Mouse (Mus musculus) heart, embryonic 11.5 days (tissue): ENCODE data around the gene Rras2. TPM values are rescaled to one million over a fixed set of nuclear protein-coding genes. Genes with fewer than 3 reads are reported as not detected.

Source experiments
- ATAC-seq: fragments of 200-750 bp; cut with Nextera tagmentation; replicated peaks from 2 replicates; pipeline ENCODE4 v1.8.0; 2017; ENCODE audit warnings: moderate library complexity; ENCODE audit not compliant: insufficient number of reproducible peaks, low FRiP score, low TSS enrichment
- H3K27ac ChIP-seq: fragments of 300-500 bp; sonication (generic); 2 replicates; pipeline ENCODE4 v1.5.1; 2014; ENCODE audit warnings: mild to moderate bottlenecking, low read depth, low read length
- H3K27me3 ChIP-seq: fragments of 300-500 bp; sonication (generic); 2 replicates; pipeline ENCODE4 v1.6.1; 2014; ENCODE audit warnings: mild to moderate bottlenecking, low read length, mixed read lengths; ENCODE audit not compliant: control insufficient read depth, insufficient read depth
- H3K36me3 ChIP-seq: fragments of 300-500 bp; sonication (generic); 2 replicates; pipeline ENCODE4 v1.6.1; 2014; ENCODE audit warnings: mild to moderate bottlenecking, low read length, moderate library complexity, mixed read lengths; ENCODE audit not compliant: control insufficient read depth, insufficient read depth
- H3K4me1 ChIP-seq: fragments of 300-500 bp; sonication (generic); 2 replicates; pipeline ENCODE4 v1.6.1; 2014; ENCODE audit warnings: low read length; ENCODE audit not compliant: control insufficient read depth, insufficient read depth
- H3K4me2 ChIP-seq: fragments of 300-500 bp; sonication (generic); 2 replicates; pipeline ENCODE4 v1.6.1; 2014; ENCODE audit warnings: mild to moderate bottlenecking, moderate library complexity
- H3K4me3 ChIP-seq: fragments of 300-500 bp; sonication (generic); 2 replicates; pipeline ENCODE4 v1.5.1; 2014; ENCODE audit warnings: low read depth, low read length
- H3K9ac ChIP-seq: fragments of 300-500 bp; sonication (generic); 2 replicates; pipeline ENCODE4 v1.6.1; 2014; ENCODE audit warnings: mild to moderate bottlenecking, low read depth, low read length, moderate library complexity
- H3K9me3 ChIP-seq: fragments of 300-500 bp; sonication (generic); replicated peaks from 2 replicates; pipeline ENCODE4 v1.6.1; 2016; ENCODE audit warnings: low read length; ENCODE audit not compliant: control insufficient read depth
- WGBS: fragments of 180-500 bp; shearing (Covaris S2); extraction: QIAGEN DNeasy Blood & Tissue Kit; methylation state at CpG from one replicate; pipeline ENCODE4 v1.1.7; 2014; ENCODE audit not compliant: insufficient replicate concordance; 5-methylcytosine and 5-hydroxymethylcytosine counted together
- polyA plus RNA-seq: library from polyadenylated mRNA; unstranded; fragments of >200 nt; fragmentation: Nextera tagmentation; extraction: Ambion mirVana; gene quantifications from 2 replicates; pipeline ENCODE4 v1.2.1, GENCODE M21; 2014

The Rras2 gene
- polyA plus RNA-seq, 1 experiment from 2014 or later, result 53.9 TPM

GRCm38 (mm10) chr7:114065407-114066185 lies 52.0 kb downstream of the Rras2 start:
- H3K4me2 ChIP-seq, result no peak overlapping the region; the same call in 1 of the 2 replicates
- no peaks in the 10 kb centered on the region for H3K27me3 ChIP-seq
- H3K4me1 ChIP-seq, result peaks cover 32% of the 10 kb centered on the region
- peak overlapping the region; percentile 66 for H3K27ac ChIP-seq
- H3K4me3 ChIP-seq, result no peak overlapping the region
- H3K36me3 ChIP-seq, result no peaks in the 10 kb centered on the region
- ATAC-seq, result 0 out of 2 replicates have a peak, but pooled peaks have one; percentile 21
- WGBS, result 21% methylated on average over 11 of the region's 11 CpGs
- no peak overlapping the region for H3K9ac ChIP-seq
- H3K9me3 ChIP-seq, result no peaks in the 10 kb centered on the region

GRCm38 (mm10) chr7:114063966-114064365 lies 53.6 kb downstream of the Rras2 start:
- Histone ChIP-seq H3K36me3 (no peaks in the 10 kb centered on the region), H3K27ac (no peak overlapping the region), H3K9me3 (no peaks in the 10 kb centered on the region), H3K4me3 (no peak overlapping the region), H3K4me1 (peaks cover 32% of the 10 kb centered on the region), H3K27me3 (no peaks in the 10 kb centered on the region), H3K9ac (no peak overlapping the region), H3K4me2 (no peak overlapping the region)
- no peak for ATAC-seq
- 63% methylated on average over 6 of the region's 6 CpGs for WGBS

GRCm38 (mm10) chr7:114063534-114063933 lies 54.0 kb downstream of the Rras2 start:
- Histone ChIP-seq H3K9me3 (no peaks in the 10 kb centered on the region), H3K9ac (no peak overlapping the region), H3K27ac (no peak overlapping the region), H3K36me3 (no peaks in the 10 kb centered on the region), H3K27me3 (no peaks in the 10 kb centered on the region), H3K4me1 (peaks cover 32% of the 10 kb centered on the region), H3K4me2 (no peak overlapping the region), H3K4me3 (no peak overlapping the region)
- 36% methylated on average over 8 of the region's 8 CpGs for WGBS
- ATAC-seq, result no peak

- no peak overlapping the region for H3K4me2 ChIP-seq
- no peaks in the 10 kb centered on the region for H3K27me3 ChIP-seq
- no peak overlapping the region for H3K9ac ChIP-seq
- H3K4me3 ChIP-seq, result no peak overlapping the region
- no peaks in the 10 kb centered on the region for H3K9me3 ChIP-seq
- no peak for ATAC-seq
- H3K4me1 ChIP-seq, result peaks cover 32% of the 10 kb centered on the region
- H3K36me3 ChIP-seq, result peaks cover 2% of the 10 kb centered on the region; the same call in 1 of the 2 replicates
- 63% methylated on average over 1 of the region's 1 CpGs for WGBS
- H3K27ac ChIP-seq, result no peak overlapping the region
Measured at GRCm38 (mm10) chr7:114062451-114062850, 55.1 kb downstream of the Rras2 start.

- no peak overlapping the region for H3K27ac ChIP-seq
- peaks cover 2% of the 10 kb centered on the region; the same call in 1 of the 2 replicates for H3K36me3 ChIP-seq
- H3K4me2 ChIP-seq, result no peak overlapping the region
- H3K9ac ChIP-seq, result no peak overlapping the region
- H3K4me3 ChIP-seq, result no peak overlapping the region
- no peaks in the 10 kb centered on the region for H3K9me3 ChIP-seq
- no peaks in the 10 kb centered on the region for H3K27me3 ChIP-seq
- WGBS, result 93% methylated on average over 6 of the region's 6 CpGs
- no peak for ATAC-seq
- peaks cover 20% of the 10 kb centered on the region for H3K4me1 ChIP-seq
Measured at GRCm38 (mm10) chr7:114060445-114060844, 57.1 kb downstream of the Rras2 start.

- no peak for ATAC-seq
- H3K36me3 ChIP-seq, result peaks cover 2% of the 10 kb centered on the region; the same call in 1 of the 2 replicates
- no peak overlapping the region for H3K27ac ChIP-seq
- H3K4me2 ChIP-seq, result no peak overlapping the region
- no peaks in the 10 kb centered on the region for H3K27me3 ChIP-seq
- no peaks in the 10 kb centered on the region for H3K9me3 ChIP-seq
- WGBS, result 86% methylated on average over 6 of the region's 6 CpGs
- no peak overlapping the region for H3K4me3 ChIP-seq
- peaks cover 9% of the 10 kb centered on the region; the same call in 1 of the 2 replicates for H3K4me1 ChIP-seq
- no peak overlapping the region for H3K9ac ChIP-seq
Measured at GRCm38 (mm10) chr7:114058927-114059441, 58.6 kb downstream of the Rras2 start.

- Histone ChIP-seq H3K4me1 (peaks cover 11% of the 10 kb centered on the region; the same call in 1 of the 2 replicates), H3K4me2 (no peak overlapping the region), H3K9me3 (no peaks in the 10 kb centered on the region), H3K27ac (no peak overlapping the region), H3K4me3 (no peak overlapping the region), H3K27me3 (no peaks in the 10 kb centered on the region), H3K36me3 (peaks cover 2% of the 10 kb centered on the region; the same call in 1 of the 2 replicates), H3K9ac (no peak overlapping the region)
- WGBS, result 93% methylated on average over 16 of the region's 16 CpGs
- no peak for ATAC-seq
Measured at GRCm38 (mm10) chr7:114058166-114058565, 59.4 kb downstream of the Rras2 start.

GRCm38 (mm10) chr7:114053720-114054119 lies 63.9 kb downstream of the Rras2 start:
- peaks cover 19% of the 10 kb centered on the region; the same call in 1 of the 2 replicates for H3K4me1 ChIP-seq
- peaks cover 2% of the 10 kb centered on the region; the same call in 1 of the 2 replicates for H3K36me3 ChIP-seq
- no peak overlapping the region for H3K9ac ChIP-seq
- no peaks in the 10 kb centered on the region for H3K27me3 ChIP-seq
- ATAC-seq, result no peak
- H3K9me3 ChIP-seq, result no peaks in the 10 kb centered on the region
- WGBS, result 44% methylated on average over 4 of the region's 4 CpGs
- H3K4me2 ChIP-seq, result no peak overlapping the region
- H3K27ac ChIP-seq, result 0 out of 2 replicates have a peak overlapping the region, but pooled peaks have one; percentile 12
- H3K4me3 ChIP-seq, result no peak overlapping the region
